Mouse (Mus musculus) monocyte, adult 5-6 weeks (primary cell): ENCODE measurements around the gene Srgap3. TPM values are rescaled to one million over a fixed set of nuclear protein-coding genes. Genes with fewer than 3 reads are reported as not detected.

Source experiments
- ATAC-seq: fragments of 153-309, 156-312 bp; replicated peaks from 2 replicates; pipeline ENCODE4 v1.8.0; 2017; ENCODE audit warnings: mild to moderate bottlenecking; ENCODE audit not compliant: low TSS enrichment, insufficient number of reproducible peaks, severe bottlenecking, poor library complexity, low FRiP score
- total RNA-seq: library from RNA; stranded (forward); fragments of 200-1000, 200-491, 200-594 nt; gene quantifications from 3 replicates; pipeline ENCODE4 v1.2.3, GENCODE M21; 2017

The Srgap3 gene
- total RNA-seq, 1 experiment from 2014 or later, result 4.5 TPM

- no peak for ATAC-seq
These were observed 4.2 kb upstream of the Srgap3 start for GRCm38 (mm10) chr6:112951254-112951653.

- no peak for ATAC-seq
These were observed 3.4 kb upstream of the Srgap3 start for GRCm38 (mm10) chr6:112950205-112951110.

- no peak for ATAC-seq
These were observed 2.2 kb upstream of the Srgap3 start for GRCm38 (mm10) chr6:112949220-112949619.

- ATAC-seq, result no peak; the same call in 1 of the 2 replicates
These were observed 1.4 kb upstream of the Srgap3 start for GRCm38 (mm10) chr6:112948416-112948815.

- ATAC-seq, result no peak
These were observed 850 bp downstream of the Srgap3 start for GRCm38 (mm10) chr6:112946021-112946811.

GRCm38 (mm10) chr6:112945181-112945751 is 1.8 kb downstream of the Srgap3 start:
- no peak for ATAC-seq

- no peak for ATAC-seq
These were observed 3.3 kb downstream of the Srgap3 start for GRCm38 (mm10) chr6:112943596-112944245.

- ATAC-seq, result no peak
These were observed 7.8 kb downstream of the Srgap3 start for GRCm38 (mm10) chr6:112939281-112939680.

- no peak for ATAC-seq
These were observed 9.3 kb downstream of the Srgap3 start for GRCm38 (mm10) chr6:112937791-112938190.

- no peak for ATAC-seq
These were observed 12.6 kb downstream of the Srgap3 start for GRCm38 (mm10) chr6:112934501-112934900.

- no peak for ATAC-seq
These were observed 14.5 kb downstream of the Srgap3 start for GRCm38 (mm10) chr6:112932611-112933010.

- ATAC-seq, result no peak
These were observed 17.0 kb downstream of the Srgap3 start for GRCm38 (mm10) chr6:112930011-112930451.

- ATAC-seq, result no peak
These were observed 17.6 kb downstream of the Srgap3 start for GRCm38 (mm10) chr6:112929291-112929984.

- ATAC-seq, result no peak
These were observed 18.2 kb downstream of the Srgap3 start for GRCm38 (mm10) chr6:112928841-112929240.

- ATAC-seq, result no peak
These were observed 19.7 kb downstream of the Srgap3 start for GRCm38 (mm10) chr6:112927341-112927740.

GRCm38 (mm10) chr6:112926011-112926410 is 21.1 kb downstream of the Srgap3 start:
- ATAC-seq, result no peak

- no peak for ATAC-seq
These were observed 21.7 kb downstream of the Srgap3 start for GRCm38 (mm10) chr6:112925234-112925975.
